Mouse (Mus musculus) erythroblast, embryonic 14.5 days (primary cell): ENCODE measurements around the gene Cebpa.

ENCODE experiments used
- GATA1 ChIP-seq: IDR thresholded peaks from 2 replicates; pipeline ENCODE4 v1.6.1; 2012; ENCODE audit warnings: low read length, inconsistent platforms, mixed read lengths
- TAL1 ChIP-seq: IDR thresholded peaks from 3 replicates; pipeline ENCODE4 v1.6.1; 2012; ENCODE audit warnings: low read length, inconsistent platforms, mixed read lengths

DNA sequence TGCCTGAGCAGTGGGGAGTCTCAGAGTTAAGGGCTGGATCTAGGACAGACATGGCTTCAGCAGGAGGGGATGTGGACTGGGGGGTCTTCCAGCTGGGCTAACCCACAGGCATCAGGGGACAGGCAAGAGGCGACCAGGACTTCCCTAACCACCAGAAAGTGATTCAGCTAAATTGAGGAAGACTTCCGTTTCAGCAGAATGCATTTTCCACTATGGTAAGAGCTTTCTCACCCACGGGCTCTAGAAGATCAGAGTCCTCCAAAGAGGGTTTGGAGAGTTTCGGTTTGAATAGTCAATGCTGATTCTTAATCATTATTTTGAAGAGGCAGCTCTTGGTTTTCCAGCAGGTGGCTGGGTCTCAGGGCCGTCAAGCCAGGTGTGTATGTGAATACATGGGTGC, 20.8 kb downstream of the Cebpa start:
- TF ChIP-seq GATA1 (no peak), TAL1 (no peak)
